8 mouse cellular contexts compared by ENCODE assay signal in the genomic region with DNA sequence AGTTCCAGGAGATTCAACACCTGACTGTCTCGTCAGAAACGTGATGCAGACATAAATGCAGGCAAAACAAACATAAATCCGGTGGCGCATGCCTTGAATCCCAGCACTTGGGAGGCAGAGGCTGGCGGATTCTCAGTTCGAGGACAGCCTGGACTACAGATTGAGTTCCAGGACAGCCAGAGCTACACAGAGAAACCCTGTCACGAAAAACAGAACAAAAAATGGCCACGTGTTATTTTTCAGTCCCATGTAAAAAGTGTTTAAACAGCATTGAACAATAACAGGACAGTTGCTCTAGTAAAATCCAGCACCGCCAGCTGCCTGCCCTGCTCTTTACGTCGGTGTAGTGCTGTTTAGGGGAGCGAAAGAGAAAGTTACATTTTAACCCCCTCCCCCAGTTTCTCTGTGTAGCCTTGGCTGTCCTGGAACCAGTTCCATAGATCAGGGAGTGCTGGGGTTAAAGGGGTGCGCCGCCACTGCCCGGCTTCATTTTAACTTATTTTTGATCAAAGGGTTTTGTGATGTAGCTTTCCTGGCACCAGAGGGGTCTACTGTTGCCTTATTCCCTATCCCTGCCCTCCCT. TPM values are rescaled to one million over a fixed set of nuclear protein-coding genes. Genes with fewer than 3 reads are reported as not detected.
DNase-seq lines count a peak whose midpoint lies in the region; ATAC-seq and TF ChIP-seq lines count a peak whose summit lies in the region.

No protein-coding gene starts in this region.

- H3K4me3 ChIP-seq in layer of hippocampus, adult 2 months = peak overlapping the region; percentile 75
- H3K4me3 ChIP-seq in limb, embryonic 15.5 days = peak overlapping the region; percentile 77
- peak overlapping the region; percentile 89 for H3K4me3 ChIP-seq in neural tube, embryonic 12.5 days

- H3K27me3 ChIP-seq in limb, embryonic 15.5 days = no peaks in the 10 kb centered on the region
- H3K27me3 ChIP-seq in neural tube, embryonic 12.5 days (replicated peaks) = no peaks in the 10 kb centered on the region

- H3K36me3 ChIP-seq in limb, embryonic 15.5 days = peaks cover 39% of the 10 kb centered on the region
- H3K36me3 ChIP-seq in neural tube, embryonic 12.5 days = peaks cover 38% of the 10 kb centered on the region

- peaks cover 30% of the 10 kb centered on the region for H3K4me1 ChIP-seq in limb, embryonic 15.5 days
- peaks cover 30% of the 10 kb centered on the region for H3K4me1 ChIP-seq in neural tube, embryonic 12.5 days

- intact Hi-C loops in heart, postnatal 36 days (cut with DNase I) = loop anchor here (2.0 kb wide), 1 partner anchor 25 kb away; the partner anchor contains the start of gene Fbxw9

- peak overlapping the region; percentile 99 for H3K27ac ChIP-seq in layer of hippocampus, adult 2 months
- H3K27ac ChIP-seq in limb, embryonic 15.5 days = peak overlapping the region; percentile 100
- no peak overlapping the region for H3K27ac ChIP-seq in neural tube, embryonic 12.5 days

- H3K9ac ChIP-seq in limb, embryonic 15.5 days = peak overlapping the region; percentile 51
- peak overlapping the region; percentile 69 for H3K9ac ChIP-seq in neural tube, embryonic 12.5 days

- ATAC-seq in limb, embryonic 15.5 days (ENCODE audit: insufficient number of reproducible peaks, low FRiP score, low TSS enrichment, low read depth) = no peak
- no peak; the same call in 1 of the 2 replicates for ATAC-seq in neural tube, embryonic 12.5 days (ENCODE audit: low FRiP score, low read depth)

- no peak for TF ChIP-seq CTCF in layer of hippocampus, adult 2 months (conservative IDR thresholded peaks at IDR 0.05)

- 1% methylated on average over 15 of the region's 15 CpGs for WGBS in limb, embryonic 15.5 days
- 2% methylated on average over 15 of the region's 15 CpGs for WGBS in neural tube, embryonic 12.5 days

- H3K9me3 ChIP-seq in limb, embryonic 15.5 days = no peaks in the 10 kb centered on the region
- no peaks in the 10 kb centered on the region for H3K9me3 ChIP-seq in neural tube, embryonic 12.5 days

- H3K4me2 ChIP-seq in limb, embryonic 15.5 days = peak overlapping the region; percentile 76
- peak overlapping the region; percentile 84 for H3K4me2 ChIP-seq in neural tube, embryonic 12.5 days (replicated peaks)

- no peak for DNase-seq in layer of hippocampus, adult 2 months (ENCODE audit: low spot score in 2 of 2)
- DNase-seq in layer of hippocampus, adult 9-11 months = no peak
- DNase-seq in brain, adult 2 months (ENCODE audit: low read depth, low spot score) = peak; percentile 32
- DNase-seq in heart, postnatal 36 days = peak; percentile 21 to 26
- DNase-seq in right cerebral cortex, postnatal 25 days = no peak
- DNase-seq in ovary, postnatal 10 days (ENCODE audit: low spot score) = no peak

RNA-seq across cellular contexts. Expression of gene Tnpo2, which starts 0.9 kb away (rescaled TPM):
- 100 to 1,000 TPM; 170 to 175 TPM for total RNA-seq in layer of hippocampus, adult 2 months (2021)
- 10 to 100 TPM; 28.1 to 35.1 TPM for total RNA-seq in heart, postnatal 36 days (2021)
- polyA plus RNA-seq in limb, embryonic 15.5 days (2015; fragmentation: Nextera tagmentation; extraction: Ambion mirVana) = 32.7 and 33.7 TPM in 2 replicates
- polyA plus RNA-seq in neural tube, embryonic 12.5 days (2016; fragmentation: Nextera tagmentation; extraction: Ambion mirVana) = 39.2 and 40.4 TPM in 2 replicates

RNA-seq across cellular contexts. Expression of gene Trir, which starts 9.2 kb away (rescaled TPM):
- 100 to 1,000 TPM; 125 to 136 TPM for total RNA-seq in layer of hippocampus, adult 2 months (2021)
- total RNA-seq in heart, postnatal 36 days (2021) = 10 to 100 TPM; 80.7 to 84.2 TPM
- polyA plus RNA-seq in limb, embryonic 15.5 days (2015; fragmentation: Nextera tagmentation; extraction: Ambion mirVana) = 86.7 and 102 TPM in 2 replicates
- polyA plus RNA-seq in neural tube, embryonic 12.5 days (2016; fragmentation: Nextera tagmentation; extraction: Ambion mirVana) = 180 and 189 TPM in 2 replicates

RNA-seq across cellular contexts. Expression of gene Asna1, which starts 10.7 kb away (rescaled TPM):
- 100 to 1,000 TPM; 119 to 122 TPM for total RNA-seq in layer of hippocampus, adult 2 months (2021)
- 10 to 100 TPM; 66.2 to 69.8 TPM for total RNA-seq in heart, postnatal 36 days (2021)
- polyA plus RNA-seq in limb, embryonic 15.5 days (2015; fragmentation: Nextera tagmentation; extraction: Ambion mirVana) = 113 and 117 TPM in 2 replicates
- 144 and 150 TPM in 2 replicates for polyA plus RNA-seq in neural tube, embryonic 12.5 days (2016; fragmentation: Nextera tagmentation; extraction: Ambion mirVana)

RNA-seq across cellular contexts. Expression of gene Best2, which starts 21.5 kb away (rescaled TPM):
- total RNA-seq in layer of hippocampus, adult 2 months (2021) = not detected
- not detected for total RNA-seq in heart, postnatal 36 days (2021)
- polyA plus RNA-seq in limb, embryonic 15.5 days (2015; fragmentation: Nextera tagmentation; extraction: Ambion mirVana) = 0.12 TPM in 2 replicates
- not detected in 2 replicates for polyA plus RNA-seq in neural tube, embryonic 12.5 days (2016; fragmentation: Nextera tagmentation; extraction: Ambion mirVana)

RNA-seq across cellular contexts. Expression of gene Fbxw9, which starts 24.0 kb away (rescaled TPM):
- total RNA-seq in layer of hippocampus, adult 2 months (2021) = 10 to 100 TPM; 22.6 to 23.5 TPM
- total RNA-seq in heart, postnatal 36 days (2021) = 1 to 10 TPM; 3.4 to 4.3 TPM
- 30.1 and 32.3 TPM in 2 replicates for polyA plus RNA-seq in limb, embryonic 15.5 days (2015; fragmentation: Nextera tagmentation; extraction: Ambion mirVana)
- polyA plus RNA-seq in neural tube, embryonic 12.5 days (2016; fragmentation: Nextera tagmentation; extraction: Ambion mirVana) = 38.1 and 40.5 TPM in 2 replicates

Comparison
In these comparisons a context has a peak if more than half of its experiments do, and no peak if none do; other contexts are left out.
1. DNase-seq: peak in brain, adult 2 months (single experiment) and heart, postnatal 36 days (2 of 2); none in layer of hippocampus, adult 2 months (0 of 2), layer of hippocampus, adult 9-11 months (single experiment), right cerebral cortex, postnatal 25 days (single experiment) and ovary, postnatal 10 days (single experiment).
2. RNA of gene Tnpo2, which starts 0.9 kb away (total RNA-seq): 170 to 175 TPM in layer of hippocampus, adult 2 months; 28.1 to 35.1 TPM in heart, postnatal 36 days; every median in the first group is over 4 times any median in the second.
3. Peak in every context shown above with its lines, with median percentiles within 50 percentile points of each other: H3K4me3 ChIP-seq.